Mouse (Mus musculus) spleen, adult 18-20 months (tissue): ENCODE measurements around the gene Aldh1a3.

Experiments
- DNase-seq, 2 experiments: peaks; one replicate each; pipeline ENCODE4 v3.0.0; 2022; ENCODE audit warnings: mixed read lengths in 2 of 2

Aldh1a3 gene

DNA sequence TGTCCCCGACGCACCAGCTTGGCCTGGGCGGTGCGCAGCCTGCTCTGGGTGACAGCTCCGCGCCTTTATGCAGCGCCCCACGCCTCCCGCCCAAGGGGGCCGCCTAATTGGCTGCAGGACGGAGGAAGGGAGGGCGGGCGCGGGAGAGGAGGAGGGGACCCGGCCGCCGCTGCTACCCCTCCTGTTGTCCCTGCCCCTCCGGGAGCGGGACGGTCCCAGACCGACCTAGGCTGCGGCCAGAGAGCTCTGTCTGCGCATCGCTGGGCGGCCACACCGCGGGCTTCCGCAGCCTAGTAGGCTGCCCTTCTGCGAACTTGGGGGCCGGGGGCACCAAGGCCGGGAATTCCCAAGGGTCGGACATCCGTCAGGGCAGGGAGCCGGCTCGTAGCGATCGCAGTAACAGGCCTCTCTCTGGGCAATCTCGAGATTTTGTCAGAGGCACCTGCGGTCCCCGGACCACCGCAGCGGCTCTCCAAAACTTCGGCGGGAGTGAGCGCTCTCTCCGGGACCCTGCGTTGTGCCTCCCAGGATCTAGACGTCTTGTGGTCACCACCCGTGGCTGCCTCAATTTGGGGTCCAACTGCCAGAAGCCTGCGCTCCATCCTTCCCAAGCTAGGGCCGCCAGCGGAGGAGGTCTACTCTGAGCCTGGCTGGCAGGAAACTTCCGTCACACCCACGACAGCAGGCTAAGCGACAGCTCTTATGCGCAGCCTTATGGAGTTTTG, at the start of gene Aldh1a3:
Aldh1a3 (minus strand) TSS at position 81 of the 725 bp plus-strand sequence.
- no peak for DNase-seq

DNA sequence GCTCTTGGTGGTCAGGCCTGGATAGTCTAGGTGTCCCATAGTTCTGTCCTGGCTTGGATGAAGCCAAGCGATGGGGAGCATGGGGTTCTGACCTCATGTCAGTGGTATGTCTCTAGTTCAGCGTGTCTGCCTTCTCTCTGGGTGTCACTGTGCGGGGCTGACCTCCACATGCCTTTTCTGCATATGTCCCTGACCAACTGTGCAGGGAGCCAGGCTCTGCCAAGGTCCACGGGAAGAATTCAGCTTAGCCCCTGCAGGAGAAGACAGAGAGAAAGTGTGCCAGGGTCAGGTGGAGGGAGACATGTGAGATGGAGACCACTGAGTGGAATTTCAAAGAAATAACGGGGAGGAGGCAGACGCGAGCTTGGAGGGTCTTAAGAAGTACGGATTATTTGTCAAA, 49.0 kb upstream of the Aldh1a3 start:
- no peak for DNase-seq

DNA sequence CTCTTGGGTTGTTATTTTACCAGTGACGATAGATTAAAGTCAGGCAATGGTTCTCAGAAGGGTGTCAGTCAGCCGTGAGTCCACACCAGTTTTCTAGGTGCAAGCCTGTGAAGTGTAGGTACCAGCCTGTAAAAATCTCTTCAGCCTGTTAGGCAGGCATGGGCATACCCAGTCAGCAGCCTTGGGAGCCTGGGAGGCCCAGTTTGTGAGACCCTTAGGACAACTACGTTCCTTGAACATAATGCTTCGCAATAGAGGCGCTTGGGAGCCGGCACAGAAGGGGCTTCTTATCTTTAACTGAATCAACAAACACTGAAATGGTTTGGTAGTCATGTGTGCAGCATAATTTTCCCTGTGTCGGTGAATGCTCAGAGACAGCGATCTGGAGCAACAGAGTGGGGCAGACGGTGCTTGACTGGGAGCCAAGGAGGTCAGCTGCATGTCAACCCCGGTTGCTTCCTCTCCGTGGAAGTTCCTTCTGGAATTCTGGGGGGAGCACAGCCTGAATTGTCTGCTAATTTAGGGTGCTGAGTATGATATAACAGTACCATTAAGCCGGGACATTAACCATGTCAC, 44.4 kb upstream of the Aldh1a3 start:
- no peak for DNase-seq

DNA sequence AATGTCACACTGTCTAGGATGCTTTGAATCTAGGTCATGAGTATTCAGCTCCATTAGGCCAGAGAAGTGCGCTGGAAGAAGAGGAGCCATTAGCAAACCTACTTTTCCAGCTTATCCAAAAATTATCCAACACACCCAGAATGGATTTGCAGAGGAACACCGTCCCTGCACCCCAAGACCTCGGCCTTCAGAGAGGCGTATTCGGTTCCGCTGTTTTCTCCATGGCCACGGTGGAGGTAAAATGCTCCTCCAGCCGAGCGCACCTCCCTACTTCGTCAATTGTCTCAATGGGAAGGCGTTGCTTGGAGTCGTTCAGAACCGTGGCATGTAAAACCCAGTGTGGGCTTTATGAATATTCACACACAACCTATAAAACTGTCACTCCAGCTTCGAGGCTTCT, 39.3 kb upstream of the Aldh1a3 start:
- no peak for DNase-seq

DNA sequence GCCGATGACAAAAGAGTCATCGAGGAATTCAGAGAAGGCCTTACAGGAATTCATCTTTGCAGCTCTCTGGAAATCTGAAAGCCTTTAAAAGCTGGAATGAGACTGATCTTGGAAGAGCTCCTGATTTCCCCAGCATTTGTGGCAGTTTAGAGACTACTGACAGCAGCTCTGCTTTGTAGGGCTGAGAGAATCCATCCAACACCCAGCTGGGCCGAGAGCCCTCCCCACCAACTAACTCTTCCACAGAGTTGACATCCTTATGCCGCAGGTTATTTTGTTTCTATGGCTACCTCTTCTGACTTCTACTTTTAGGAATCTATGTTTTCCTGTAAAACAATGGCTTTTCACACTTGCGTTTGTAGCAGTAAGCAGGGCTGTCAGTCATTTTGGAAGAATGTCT, 37.9 kb upstream of the Aldh1a3 start:
- no peak for DNase-seq

DNA sequence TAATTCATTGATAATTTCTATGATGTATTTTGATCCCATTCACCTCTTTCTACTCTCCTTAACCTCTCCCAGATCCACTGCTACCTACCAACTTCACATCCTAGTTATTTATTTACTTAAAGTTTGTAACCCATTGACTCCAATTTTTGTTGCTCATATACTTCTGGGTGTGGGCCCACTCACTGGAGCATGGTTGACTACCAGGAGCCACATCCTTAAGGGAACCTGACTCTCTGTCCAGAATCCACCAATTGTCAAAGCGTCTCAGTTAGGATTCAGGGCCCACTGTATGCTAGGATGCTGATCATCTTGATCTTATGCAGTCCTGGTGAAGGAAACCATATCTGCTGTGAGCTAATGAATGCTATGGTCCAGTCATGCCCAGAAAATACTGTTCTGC, 35.8 kb upstream of the Aldh1a3 start:
- no peak for DNase-seq

DNA sequence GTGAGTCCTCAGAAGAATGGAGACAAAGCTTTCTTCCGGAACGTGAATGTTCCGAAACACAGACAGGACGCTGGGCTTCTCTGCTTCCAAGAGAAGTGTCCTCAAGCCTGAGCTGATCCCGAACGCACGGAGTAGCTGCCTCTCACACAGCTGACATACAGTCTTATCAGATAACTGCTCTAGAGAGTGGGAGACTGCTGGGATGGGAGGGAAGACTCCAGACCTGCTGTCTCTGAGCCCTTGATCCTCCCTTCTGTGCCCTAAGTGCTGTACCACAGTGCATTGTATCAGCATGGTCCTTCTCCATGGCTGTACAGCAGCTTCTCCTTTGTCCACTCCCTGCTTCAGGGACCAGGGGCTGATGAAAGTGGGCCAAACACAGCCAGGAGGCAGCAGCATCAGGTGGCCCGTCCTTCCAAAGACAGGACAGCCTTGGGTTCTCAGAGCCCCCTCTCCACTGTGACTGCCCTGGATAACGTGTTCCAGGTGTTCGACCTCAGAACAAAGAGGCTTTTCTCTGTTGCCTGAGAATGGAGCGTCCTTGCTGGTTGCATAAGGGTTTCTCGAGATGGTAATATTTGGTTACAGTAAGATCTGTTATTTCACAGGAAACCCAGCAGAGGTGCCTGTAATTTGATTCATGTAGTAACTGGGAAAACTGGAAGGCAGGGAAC, 24.4 kb upstream of the Aldh1a3 start:
- no peak for DNase-seq

DNA sequence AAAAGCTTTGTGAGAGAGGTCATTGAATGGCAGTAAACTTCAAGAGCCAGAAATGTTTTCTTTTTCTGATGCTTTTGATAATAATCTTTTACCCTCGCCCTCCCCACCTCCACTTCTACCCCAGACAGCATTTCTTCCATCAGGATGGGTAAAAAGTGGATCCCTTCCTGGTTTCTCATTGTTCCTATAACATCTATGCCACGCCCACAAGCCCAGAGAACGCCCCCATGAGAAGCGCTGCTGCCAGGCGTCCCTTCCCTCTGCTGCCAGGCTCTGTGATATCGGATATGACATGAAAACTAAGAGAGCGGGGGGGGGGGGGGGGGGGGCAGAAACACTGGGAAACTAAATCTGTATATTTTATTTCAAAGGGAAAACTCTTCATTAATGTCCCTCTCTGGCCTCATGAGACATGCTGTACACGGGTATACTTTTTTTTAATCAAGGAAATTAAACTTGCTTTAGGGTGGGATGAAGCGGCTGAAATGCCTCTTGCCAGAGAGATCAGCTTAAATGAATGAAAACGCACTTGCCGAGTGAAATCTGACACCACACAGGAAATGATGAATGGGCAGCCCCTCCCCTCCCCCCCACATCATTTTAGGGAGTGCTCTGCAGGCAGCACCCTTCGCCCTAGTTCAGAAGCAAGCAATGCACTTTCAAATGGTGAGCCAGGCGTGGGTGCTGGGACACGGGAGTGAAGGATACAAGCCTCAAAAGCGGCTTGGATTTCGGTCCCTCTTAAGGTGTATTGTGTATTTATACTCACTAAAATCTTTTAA, 22.8 kb upstream of the Aldh1a3 start:
- DNase-seq, result no peak

DNA sequence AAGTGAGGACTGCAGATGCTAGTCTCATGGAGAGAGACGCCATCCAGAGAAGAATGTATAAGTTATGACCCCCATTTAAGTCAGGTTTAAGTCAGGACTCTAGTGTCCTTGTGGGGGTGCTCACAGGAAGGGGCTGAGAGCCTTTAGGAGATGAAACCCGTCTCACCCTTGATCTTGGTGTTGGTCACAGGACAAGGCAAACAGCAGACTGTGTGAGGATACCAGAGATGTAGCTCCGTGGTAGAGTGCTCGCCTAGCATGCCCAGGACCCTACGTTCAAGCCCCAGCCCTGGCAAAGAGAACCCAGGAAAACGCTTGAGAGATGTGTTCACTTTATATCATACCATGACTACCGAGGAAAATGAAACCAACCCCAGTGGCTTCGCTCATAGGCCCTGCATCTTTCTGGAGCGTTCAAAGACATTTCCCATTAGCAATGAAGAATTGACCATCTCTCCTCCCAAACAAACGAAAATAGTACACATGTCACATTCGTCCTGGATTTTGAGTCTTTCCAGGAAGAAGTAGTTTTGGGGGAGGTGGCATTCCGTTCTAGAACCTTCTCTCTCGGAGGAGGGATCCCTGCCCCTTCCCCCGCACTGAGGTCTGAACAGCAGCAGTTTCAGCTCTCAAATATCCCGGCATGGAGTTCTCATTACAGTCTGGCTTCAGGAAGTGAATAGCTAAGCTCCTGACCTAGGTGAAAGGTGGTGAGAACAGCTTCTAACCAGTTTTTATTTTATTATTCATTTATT, 21.6 kb upstream of the Aldh1a3 start:
- DNase-seq, result no peak

DNA sequence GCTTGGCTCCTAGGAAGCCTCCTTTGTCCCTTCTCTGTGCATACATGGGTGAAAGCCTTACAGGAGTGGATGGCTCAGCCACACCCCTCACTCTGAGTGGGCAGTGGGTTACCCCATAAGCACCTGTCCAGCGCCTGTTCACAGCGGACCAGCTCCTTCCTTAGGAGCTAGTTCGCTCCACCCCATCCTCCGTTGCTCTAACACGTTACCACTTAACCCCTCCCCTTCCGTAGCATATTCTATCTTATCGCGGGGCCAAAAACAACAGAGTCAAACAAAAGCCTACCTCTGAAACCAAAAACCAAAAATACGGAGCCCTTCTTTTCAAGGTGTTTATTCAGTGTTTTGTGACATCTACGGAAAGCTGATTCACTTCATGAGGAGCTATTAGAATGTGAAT, 21.0 kb upstream of the Aldh1a3 start:
- DNase-seq, result no peak

DNA sequence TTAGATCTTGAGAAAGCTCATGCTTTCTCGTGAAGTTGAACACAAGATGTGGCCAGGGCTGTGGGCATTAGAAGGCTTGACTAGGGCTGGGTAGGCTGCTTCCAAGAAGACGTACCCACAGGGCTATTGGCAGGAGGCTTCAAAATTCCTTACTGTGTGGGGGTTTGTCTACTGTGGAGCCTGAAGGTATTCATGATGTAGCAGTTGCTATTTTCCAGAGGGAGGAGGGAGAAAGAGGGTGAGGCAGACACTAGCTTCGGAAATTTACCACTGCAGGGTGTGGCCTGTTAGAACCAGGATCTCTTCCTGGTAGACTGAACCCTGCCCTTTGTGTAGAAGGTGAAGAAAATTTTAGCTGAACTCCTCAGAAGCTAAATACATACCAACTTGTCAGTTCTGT, 19.5 kb upstream of the Aldh1a3 start:
- no peak for DNase-seq

DNA sequence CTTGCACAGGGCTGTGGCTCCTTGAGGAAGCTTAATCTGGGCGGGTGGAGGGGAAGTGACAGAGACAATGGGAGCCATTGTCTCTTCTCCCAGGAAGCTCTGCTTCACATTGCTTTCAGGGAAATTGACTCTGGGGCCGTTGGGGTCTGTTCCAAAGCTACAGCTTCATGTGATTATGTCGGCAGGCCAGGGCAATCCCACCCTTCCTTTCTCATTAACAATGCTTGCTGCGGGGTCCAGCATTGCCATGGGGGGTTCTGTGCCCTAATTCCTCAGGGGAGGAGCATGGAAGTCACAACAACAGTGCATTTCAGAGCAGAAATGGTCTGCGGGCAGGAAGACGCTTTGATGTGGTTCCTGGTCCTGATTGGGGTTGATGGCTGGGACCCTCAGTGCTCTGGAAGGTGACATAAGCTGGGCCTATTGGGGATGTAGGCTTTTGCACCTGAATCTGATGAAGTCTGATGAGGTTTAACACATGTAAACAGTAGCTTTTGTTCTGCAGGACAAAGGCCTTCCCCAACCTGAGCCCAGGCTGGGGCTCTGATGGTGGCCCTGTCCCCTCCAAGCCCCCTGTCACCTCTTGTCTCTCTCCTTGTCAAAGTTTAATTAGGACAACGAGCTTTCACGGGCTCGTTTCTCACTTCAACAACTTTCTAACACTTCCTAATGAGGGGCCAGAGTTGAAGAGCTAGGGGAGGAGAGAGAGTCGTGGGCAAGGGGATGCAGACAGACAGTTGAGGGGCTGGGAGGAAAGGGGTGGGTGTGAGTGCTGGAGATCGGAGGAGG, 18.0 kb upstream of the Aldh1a3 start:
- no peak for DNase-seq

DNA sequence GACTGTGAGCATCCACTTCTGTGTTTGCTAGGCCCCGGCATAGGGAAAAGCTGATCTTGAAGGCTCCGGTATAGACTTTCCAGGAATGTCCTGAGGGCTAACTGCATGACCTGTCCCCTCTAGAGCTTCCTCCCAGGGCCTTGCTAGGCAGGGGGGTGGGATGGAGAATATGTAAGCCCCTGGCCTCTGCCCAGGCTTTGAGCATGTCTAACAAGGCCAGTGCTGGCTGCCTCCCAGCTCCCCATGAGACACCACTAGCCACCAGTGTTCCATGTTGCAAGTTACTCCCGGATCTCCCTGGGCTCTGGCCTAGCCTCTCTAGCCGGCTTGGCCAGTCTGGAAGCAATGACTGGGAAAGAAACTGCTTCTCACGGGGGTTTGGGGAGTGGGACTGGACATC, 17.4 kb upstream of the Aldh1a3 start:
- DNase-seq, result no peak

DNA sequence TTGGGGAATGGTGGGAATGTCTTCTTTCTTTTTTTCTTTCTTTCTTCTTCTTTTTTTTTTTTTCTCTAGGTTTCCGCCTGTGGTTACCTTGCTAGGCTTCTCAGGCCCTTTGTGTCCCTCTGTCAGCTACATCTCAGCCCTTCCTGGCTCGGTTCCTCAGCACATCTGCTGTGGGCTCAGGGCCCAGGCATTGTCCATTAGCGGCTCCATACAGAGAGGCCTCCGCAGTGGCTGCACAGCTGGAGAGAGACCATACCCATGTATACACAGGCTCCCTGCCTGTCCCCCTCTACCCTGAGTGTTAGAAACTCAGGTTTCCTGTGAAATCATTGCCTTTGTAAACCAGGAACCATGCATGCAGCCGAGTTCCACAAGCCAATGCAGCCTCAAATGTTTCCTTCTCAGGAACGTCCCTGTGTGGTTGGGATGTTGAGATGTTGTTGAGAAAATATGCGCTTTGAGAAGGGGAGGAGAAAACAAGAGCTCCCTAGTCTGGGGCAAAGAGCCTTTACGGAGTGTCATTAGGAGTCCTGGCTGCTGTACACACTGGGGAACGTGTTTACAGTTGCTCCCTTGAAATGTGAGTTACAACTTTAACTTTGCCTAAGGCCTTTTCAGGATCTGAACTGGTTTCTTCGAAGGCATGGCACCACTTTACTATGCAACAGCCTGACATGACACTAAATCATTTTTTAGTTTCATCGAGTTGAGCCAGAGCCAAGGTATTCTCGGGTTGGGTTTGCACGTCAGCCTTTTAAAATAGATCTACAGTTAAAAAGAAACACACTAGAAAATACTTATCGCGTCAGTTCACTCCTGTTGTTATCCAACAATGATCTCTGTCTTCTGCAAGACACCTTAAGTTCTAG, 15.4 kb upstream of the Aldh1a3 start:
- DNase-seq, result no peak

DNA sequence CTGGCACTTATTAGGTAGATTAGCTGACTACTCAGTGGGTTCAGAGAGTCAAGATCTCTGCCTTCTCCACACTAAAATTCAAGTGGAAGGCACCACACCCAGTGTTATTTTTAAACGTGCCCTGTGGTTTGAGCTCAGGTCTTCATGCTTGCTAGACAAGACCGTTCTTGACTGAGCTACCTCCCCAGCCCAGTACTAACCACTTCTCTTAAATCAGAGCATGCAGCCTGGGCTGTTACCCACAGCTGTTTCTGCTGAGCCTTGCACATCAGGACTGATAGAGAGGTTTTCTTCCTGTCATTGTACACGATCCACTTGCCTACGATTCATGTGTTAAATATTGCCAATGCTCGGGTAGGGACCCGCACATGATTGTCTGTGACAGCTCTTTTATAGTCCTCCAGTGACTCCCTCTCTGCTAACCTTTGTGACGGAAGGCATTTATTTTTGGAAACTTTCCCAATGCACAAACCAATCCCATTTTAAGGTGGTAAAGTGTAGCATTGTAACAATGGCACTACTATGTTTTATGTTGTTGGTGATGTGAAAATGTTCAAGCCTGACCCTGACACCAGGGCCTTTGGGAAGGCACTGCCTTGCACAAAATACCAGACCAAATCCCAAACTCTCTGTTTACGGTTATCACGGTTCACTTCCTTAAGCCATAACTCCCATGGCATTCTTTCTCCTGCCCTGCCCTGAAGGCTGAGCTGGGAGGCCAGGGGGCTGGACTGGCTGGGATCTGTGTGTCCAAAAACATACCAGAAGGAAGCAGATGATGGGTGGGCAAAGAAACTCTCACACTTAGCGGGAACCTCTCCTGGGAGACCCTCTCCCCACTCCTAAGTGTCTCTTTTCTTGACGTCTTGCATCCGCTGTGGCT, 11.7 kb upstream of the Aldh1a3 start:
- DNase-seq, result no peak

DNA sequence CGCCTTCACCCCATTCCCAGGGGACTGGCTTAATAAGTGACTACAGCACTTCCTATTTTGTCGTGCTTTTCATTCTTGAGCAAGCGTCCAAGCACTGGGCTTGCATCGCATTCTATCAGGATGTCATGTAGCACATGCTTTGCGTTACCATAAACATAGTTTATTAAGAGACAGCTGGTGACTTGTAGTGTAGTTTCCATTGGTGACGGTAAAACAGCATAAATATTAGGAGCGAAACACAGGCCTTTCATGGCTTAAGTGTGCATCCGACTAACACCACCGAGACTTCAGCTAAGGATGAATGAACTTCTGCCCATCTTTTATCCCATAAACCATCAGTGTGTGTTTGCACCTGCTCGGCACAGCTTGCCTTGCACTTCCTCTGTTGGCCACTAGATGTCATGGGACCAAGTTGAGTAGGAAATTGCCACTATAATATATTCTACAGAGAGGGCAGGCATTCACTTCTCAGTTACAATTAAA, 7.2 kb upstream of the Aldh1a3 start:
- peak in 1 of 2 experiments; percentile 55 for DNase-seq

DNA sequence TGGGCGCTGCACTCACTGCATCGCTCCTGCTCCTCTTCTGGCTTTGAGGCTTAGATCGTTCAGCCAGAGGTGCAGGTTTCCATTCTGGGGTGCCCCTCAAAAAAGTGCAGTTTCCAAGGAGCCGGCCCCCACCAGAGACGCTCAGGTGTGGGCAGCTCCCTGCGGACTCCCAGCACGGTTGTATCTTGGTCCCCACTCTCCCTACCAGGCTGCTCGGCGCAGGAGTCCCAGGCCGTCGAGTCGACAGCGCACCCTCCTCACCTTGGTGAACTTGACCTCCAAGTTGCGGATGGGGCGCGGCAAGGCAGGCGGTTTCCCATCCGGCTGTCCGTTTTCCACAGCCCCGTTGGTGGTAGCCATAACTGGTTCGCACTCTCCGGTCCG, 272 bp downstream of the Aldh1a3 start:
- no peak for DNase-seq

DNA sequence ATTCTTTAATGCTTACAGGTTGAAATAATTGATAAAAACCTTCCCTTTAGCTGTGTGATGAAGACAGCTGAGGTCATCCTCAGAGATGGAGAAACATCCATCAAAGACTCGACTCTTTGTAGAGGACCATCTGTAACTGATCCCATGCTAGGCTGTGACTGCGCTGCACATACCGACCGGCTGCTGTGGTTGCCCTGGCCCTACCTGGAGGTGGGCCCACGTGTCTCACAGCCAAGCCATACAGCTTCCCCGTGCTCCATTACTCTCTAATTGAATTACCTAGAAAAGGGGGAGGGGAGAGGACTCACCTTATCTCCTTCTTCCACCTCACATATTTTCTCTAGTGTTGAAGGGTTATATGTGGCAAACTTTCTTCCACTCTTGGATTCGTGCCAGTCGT, 5.4 kb downstream of the Aldh1a3 start:
- DNase-seq, result no peak

DNA sequence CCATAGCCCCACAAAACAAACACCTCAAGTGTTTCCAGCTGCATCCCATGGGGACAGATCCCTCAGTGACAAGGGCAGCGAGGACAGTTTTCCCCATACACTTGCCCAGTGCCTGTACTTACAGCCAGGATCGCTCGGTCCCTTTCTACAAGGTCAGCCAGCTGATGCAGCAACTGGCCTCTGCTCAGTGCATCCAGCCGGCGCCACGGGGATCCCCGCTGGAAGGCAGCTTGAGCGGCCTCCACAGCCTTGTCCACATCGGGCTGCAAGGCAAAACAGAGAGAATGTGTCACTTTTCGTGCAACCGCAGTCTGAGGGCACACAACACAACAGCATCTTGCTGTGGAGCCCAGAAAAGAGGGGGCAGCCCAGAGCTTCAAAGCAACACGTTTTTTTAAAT, 8.3 kb downstream of the Aldh1a3 start:
- DNase-seq, result no peak

DNA sequence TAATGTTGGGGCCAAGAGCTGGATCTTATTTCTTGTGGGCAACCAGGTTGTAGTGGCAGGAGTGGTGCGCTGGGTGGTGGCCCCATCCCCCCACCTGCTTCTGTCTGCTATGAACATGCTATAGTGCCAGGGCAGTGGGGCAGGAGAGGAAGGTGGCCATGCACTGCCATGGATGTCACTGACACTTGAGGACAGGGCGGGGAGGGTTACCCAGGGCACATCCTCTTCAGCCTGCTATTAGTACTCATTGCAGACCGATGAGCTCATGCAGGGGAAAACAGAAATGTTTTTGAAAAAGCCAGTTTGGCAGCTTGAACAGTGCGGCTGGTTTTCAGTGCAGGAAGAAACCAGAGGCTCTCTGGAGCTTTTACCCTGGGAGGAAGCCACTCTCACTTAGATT, 10.5 kb downstream of the Aldh1a3 start:
- no peak for DNase-seq
